Mouse (Mus musculus) left cerebral cortex, postnatal 4 days (tissue): ENCODE results near the gene Faim2. TPM values are rescaled to one million over a fixed set of nuclear protein-coding genes. Genes with fewer than 3 reads are reported as not detected.
A peak's percentile ranks its signal among the peaks of the same experiment; 100 is the strongest.

Source experiments
- DNase-seq: peaks from one replicate; pipeline ENCODE4 v3.0.0-alpha.2; 2022
- intact Hi-C: fragments of 180-260 bp; cut with DNase I; formaldehyde crosslinking; loops from one replicate; pipeline ENCODE4 v1.15.1; 2025
- total RNA-seq, 2 experiments: library from RNA; stranded (reverse); gene quantifications; 2 replicates each; pipeline ENCODE4 v1.2.3; 2021

Faim2 gene
- total RNA-seq, 2 experiments from 2014 or later: 53.6 to 65.1 TPM

DNA sequence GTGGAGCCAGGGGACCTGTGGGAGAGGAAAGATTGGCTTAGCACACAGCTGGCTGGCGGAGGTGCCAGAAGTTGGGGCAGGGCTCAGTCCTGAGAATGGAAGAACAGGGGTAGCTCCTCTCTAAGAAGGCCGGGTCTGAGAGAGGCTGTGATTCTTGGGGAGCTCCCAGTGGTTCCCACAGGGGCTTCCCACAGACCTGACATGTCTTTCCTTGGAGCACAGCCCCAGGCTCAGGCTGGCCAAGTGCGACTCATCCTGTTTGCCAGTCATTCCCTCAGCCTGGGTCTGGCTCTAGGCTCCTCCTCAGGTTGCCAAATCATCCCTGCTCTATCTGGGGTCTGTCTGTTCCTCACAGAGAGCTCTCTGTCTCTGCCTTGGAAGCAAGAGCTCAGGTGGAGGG is 17.3 kb downstream of the Faim2 start:
- intact Hi-C loops: no loop called here
- no peak for DNase-seq

DNA sequence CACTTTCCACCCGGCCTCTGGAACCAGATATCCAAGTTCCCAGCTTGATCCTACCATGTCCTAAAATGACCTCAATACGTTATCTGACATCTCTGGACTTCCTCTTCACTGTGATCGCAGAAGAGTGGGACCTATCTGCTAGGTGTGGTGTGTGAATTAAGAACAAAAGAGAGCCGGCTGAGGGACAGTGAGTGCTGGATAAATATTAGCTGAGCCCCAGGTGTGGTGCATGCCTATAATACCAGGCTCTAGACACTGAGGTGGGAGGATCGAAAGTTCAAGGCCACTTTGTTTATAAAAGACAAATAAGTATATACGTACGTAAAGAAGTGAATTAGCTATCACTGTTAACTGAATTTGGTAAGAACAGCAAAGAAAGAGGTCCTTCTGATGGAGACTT is 18.1 kb downstream of the Faim2 start:
- no peak for DNase-seq
- intact Hi-C loops: no loop called here

DNA sequence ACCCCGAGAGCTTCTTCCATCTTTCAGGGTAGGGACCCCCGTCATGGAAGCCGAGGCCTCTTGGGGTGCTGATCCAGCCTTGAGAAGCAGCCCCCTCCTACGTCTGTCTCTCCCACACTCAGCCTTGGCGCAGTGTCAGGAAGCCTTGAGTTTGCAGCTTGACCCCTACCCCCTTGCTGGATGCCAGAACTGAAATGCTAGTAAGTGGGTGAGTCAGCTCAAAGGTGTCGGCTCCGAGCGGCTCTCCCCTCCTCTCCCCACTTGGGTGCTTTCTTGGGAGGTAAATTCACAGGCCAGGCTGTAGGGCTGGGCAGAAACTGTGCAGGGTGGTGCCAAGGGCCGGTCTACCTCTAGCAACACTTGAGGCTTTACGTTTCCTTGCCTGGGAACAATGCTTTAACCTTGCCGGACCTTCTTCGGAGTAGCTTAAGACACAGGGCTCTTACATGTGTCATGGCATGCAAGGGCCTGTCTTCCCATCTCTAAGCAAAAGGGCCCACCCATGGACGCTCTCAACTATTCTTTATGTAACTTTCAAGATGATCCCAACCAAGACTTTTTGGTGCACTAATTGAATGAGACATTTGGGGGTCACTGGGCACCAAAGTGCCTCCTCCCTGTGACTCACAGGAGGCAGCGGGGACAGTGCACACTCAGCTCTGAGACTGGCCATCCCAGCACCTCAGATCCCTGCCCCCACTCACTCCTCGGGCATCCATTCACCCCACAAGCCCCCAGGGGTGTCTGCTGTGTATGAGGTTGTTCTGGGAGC is 22.5 kb downstream of the Faim2 start:
- DNase-seq: no peak
- intact Hi-C loops: no loop called here

DNA sequence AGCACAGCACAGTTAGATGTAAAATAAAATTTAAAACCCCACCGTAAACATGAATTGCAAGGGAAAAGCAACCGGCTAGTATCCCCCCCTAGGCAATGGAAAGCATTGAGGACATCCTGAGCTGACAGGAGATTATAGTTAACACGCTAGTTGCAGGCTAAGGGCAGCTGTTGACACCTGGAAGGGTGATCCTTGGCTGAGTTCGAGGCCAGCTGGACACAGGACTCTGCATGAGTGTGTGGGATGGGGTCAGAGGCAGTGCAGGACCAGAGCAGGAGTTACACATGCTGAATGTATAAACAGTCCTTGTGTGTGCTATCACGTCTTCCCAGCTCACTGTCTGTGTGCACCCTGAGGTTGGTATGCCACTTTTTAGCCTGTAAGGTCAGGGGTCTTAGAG is 24.7 kb downstream of the Faim2 start:
- intact Hi-C loops: loop anchor here (5.0 kb wide), 1 partner anchor 79 kb away; no protein-coding TSS in a partner anchor
- DNase-seq: no peak

DNA sequence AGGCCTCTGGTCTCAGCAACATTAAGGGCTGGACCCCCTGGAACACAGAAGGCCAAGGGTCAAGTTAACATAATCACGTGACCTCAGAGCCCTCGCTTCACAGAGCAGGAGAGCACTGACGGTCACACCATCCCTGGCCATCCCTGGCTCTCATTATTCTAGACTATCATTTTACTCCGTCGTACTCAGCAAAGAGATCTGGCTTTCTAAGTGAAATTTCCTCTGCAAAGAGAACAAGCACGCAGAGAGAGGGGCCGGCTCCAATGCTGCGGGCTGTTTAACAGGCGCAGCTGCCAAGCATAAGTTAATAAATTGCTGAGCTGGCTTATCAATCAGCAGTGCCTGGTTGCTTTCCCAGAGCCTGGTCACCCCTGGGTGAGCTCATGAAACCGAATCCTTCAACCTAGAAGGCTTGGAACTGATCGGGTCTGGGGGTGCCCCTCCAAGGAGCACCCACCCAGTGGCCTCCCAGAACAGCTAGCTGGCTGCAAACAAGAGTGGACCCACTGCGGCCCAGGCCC is 25.6 kb downstream of the Faim2 start:
- intact Hi-C loops: loop anchor here (5.0 kb wide), 1 partner anchor 80 kb away; no protein-coding TSS in a partner anchor
- DNase-seq: no peak

DNA sequence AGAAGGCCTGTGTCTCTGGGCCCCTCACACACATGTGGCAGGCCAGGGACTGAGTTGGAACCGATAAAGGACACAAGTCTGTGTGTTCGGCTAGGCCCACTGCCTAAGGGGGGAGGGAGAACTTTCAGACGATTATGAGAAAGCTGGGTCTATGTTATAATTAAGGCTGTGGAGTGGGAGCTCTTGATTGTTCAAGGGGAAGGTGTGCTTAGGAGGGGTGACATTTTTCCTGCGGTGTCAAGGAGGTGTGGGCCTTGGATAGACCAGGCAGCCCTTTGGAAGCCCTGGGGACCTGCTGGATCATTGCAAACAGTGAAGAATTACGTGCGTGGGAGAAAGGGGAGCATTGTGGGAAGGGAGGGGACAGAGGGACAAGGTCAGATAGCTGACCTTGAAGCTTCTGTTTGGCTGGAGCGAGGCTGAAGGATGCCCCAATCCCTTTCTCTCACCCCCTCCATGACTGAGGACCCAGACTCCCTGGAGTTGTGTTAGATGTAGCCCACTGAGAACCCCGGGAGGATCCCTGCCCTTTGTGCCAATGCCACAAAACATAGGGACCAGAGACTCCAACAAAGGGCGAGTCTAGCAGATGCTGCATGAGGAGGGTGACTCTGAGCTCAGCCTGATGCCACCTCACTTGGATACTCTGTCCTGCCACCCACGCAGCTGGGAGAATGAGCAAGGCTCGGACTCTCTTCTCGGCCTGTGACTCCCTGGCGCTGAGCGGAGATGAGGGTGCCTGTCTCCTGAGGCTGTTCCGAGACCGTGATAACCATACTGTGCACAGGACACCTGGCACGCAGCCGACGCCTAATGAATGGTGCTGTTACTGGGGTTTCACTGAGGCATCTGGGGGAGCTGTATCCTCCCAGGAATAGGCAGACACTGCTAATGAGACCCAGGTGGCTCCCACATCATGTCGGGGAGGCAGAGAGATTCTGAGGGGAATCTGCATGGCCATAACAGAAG is 26.4 kb downstream of the Faim2 start:
- DNase-seq: no peak
- intact Hi-C loops: loop anchor here (5.0 kb wide), 1 partner anchor 81 kb away; no protein-coding TSS in a partner anchor

DNA sequence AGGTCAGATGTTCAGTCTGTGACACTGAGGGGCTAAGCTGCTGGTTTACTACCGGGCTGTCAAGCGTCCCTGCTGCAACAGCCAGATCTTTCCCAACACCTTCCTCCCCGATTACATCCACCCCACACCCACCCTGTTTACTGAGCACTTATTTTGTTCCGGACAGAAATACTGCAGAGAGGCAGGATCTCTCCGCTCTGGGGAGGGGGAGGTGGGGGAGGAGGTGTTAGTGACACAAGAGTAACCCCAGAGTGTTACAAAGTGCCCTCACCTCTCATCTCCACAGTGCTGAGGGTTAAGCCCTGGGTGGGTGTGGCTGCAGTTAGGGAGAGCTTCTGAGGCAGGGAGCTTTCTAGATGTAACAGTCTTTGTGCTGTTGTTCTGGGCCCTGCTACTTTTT is 27.6 kb downstream of the Faim2 start:
- no peak for DNase-seq
- intact Hi-C loops: loop anchor here (5.0 kb wide), 1 partner anchor 82 kb away; no protein-coding TSS in a partner anchor

DNA sequence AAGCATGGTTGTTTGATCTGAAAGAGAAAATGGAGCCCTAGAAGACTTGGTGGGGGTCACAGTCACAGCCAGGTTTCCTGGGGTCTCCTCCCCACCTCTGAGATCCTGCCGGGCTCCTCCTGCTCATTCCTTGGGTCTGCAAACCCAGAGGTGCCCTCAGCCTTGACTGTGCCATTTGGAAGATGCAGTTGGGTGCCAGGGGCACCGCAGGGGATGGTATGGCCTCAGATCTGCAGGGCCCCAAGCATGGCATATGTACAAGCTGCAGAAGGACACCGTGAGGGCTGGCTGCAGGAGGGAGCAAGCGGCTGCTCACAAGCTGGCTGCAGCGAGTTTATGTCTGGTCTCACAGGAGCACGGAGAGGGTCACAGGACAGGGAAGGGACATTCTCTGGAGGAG is 28.2 kb downstream of the Faim2 start:
- intact Hi-C loops: loop anchor here (5.0 kb wide), 2 partner anchors 83 to 168 kb away; no protein-coding TSS in a partner anchor
- DNase-seq: peak; percentile 50

DNA sequence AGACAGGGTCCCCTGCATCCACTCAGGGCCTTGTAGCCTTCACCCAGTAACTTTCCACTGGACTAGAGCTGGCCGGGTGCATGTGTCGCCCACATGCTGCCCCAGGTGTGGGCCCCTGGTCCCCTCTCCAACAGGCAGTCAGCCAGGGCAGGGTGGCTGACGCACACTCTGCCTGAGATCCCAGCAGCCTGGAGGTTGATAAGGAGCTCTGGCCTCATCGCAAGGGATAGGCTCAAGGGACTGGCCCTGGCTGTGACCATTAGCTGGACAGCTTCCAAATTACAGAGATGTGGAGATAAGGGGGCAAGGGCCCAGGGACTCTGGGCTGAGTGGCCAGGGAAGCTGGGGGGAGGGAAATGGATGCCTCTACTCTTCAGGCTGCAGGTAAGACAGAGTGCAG is 29.2 kb downstream of the Faim2 start:
- intact Hi-C loops: loop anchor here (5.0 kb wide), 1 partner anchor 169 kb away; no protein-coding TSS in a partner anchor
- no peak for DNase-seq

DNA sequence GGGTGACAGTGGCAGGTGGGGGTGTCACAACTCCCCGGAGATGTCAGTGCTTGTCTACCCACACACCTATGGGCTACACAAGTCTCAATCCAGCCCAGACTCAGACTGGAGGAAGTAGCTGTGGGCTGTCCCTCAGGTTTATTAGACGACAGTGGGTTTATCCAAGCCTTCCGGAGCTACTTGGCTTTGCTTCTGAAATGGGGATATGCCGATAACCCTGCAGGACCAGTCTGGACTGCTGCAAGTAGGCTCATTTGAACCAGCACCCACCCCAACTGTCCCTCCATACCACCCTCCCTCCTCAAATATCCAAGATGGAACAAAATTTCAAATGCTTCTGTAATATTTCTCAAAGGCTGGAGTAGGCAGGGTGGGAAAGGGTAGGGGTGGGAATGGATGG is 29.6 kb downstream of the Faim2 start:
- no peak for DNase-seq
- intact Hi-C loops: loop anchor here (5.0 kb wide), 1 partner anchor 169 kb away; no protein-coding TSS in a partner anchor

DNA sequence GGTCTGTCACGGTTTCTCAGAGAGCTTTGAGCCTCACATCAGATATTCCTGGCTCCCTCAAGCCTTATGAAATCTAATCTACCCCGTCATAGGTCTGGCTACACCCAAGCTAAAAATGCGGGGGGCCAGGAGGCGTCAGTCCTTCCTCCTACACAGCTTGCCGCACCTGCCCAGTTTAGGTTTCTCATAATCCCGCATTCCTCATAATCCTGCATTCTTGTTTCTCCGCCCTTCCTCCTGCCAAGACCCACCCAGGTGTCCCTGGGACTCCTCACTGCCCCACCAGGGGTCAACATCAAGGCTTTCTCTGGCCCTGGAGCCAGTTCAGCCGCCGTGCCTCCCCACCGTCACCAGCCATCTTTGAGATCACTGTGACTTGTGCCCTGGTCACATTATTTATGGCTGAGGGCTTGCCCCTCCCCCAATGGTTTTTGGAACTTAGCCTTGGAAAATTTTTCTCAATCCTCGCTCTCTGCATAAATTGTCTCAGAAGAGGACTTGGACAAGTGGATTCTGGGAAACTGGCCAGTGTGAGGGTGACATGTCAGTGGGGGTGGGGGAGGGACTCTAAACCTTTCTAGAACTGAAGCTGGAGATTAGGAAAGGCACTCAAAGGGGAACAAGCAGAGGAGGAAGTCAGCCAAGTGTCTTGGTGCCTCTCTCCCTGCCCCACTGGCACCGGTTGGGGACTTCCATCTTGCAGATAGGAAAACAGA is 30.3 kb downstream of the Faim2 start:
- intact Hi-C loops: loop anchor here (5.0 kb wide), 1 partner anchor 170 kb away; no protein-coding TSS in a partner anchor
- peak; percentile 79 for DNase-seq

DNA sequence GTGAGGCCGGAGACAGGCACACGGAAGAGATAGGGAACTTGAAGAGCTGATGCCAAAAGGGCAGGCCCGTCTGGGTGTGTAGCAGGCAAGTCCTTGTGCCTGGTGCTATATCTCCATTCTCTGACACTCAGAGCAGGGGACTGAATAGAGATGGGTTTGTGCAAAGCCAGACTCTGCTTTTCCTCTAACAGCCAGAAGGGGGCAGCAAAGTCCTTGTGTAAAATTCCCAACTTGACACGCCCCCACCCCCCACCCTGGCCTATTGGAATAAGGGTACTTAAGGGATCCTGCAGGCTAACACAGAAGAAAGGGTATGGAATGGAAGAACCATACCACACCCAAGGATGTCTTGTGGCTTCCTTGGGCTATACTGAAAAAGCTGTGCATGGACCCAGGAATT is 30.9 kb downstream of the Faim2 start:
- peak; percentile 58 for DNase-seq
- intact Hi-C loops: loop anchor here (5.0 kb wide), 1 partner anchor 170 kb away; no protein-coding TSS in a partner anchor

DNA sequence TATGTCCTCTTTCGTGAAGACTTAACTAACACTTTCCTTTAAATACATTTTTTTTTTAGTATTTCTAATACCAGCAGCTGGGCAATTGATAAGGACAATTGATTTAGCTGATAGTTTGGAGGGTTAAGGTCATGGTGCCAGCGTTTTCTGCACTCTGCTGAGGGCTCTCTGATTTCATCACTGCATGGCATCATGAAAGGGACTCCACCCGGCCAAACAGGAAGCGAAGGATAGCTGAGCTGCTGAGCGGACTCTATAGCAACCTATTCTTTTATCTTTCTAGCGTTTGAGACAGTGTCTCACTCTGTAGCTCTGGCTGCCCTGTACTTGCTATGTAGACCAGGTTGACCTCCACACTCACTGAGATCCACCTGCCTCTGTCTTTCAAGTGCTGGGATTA is 43.2 kb downstream of the Faim2 start:
- DNase-seq: no peak
- intact Hi-C loops: no loop called here

DNA sequence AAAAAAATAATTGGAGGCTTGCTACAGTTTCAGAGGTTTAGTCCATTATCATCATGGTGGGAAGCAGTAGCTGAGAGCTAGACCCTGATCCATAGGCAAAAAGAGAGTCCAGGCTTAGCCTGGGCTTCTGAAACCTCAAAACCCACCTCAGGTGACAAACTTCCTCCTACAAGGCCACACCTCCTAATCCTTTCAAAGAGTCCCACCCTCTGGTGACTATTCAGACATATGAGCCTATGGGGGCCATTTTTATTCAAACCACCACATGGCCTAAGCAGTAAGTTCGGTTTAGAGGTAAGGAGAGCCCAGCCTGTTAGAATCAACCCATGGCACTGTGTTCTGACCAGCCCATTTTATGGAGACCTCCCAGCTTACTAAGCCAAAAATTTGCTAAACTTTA is 52.2 kb downstream of the Faim2 start:
- intact Hi-C loops: no loop called here
- no peak for DNase-seq

DNA sequence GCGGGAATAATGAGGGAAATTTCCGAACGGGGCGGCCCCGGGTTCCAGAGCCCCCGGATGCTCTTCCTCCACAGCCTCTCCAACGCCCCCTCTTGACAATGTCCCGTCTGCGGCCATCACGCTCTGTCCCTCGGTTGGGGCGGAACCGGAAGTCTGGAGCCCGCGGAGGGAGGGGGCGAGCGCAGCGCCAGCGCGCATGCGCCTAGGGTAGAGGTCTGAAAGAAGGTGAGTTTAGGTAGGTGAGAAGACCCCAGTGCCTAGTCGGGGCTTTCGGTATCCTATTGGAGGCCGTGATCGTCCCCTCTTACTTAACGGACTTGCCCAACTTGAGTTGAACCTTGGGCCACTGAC is 53.4 kb downstream of the Faim2 start, which contains the start of gene Bcdin3d:
TSS of gene Bcdin3d (minus strand) at position 155 of the 351 bp plus-strand sequence.
- intact Hi-C loops: no loop called here
- DNase-seq: peak; percentile 93

DNA sequence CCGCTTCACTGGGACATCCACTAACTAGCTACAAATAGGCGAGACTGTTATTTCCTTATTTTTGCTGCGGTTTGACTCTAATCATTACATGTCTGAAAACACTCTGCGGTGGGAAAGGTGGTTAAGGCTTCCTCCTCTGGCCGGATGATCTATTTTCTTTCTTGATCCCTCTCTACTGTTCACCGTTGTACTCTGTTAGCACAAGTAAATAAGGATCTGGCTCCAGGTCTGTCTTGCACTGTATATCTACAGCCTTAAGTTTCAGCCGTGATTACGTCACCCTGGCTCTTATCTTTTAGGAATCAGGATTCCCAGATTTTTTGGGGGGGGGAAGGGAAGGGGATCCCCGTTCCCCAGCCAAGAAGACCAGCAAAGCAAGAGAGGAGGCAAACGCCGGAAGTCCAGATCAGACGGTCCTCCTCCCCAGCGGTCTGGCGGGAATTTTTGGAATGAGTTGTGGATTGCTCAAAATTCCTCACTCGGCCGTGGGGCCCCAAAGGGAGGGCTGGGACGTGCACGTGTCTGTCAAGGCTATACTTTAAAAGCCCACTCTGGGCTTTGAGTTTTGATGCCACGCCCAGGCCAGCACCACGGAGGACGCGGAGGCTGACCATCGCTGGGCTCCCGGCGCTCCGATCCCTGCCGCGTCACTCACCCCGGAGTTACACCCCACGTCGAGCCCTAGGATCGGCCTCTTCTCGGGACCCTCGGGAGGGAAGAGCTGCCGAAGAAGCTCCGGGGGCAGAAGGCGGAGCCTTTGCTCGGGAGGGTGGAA is 54.0 kb downstream of the Faim2 start:
- peak; percentile 58 for DNase-seq
- intact Hi-C loops: no loop called here

DNA sequence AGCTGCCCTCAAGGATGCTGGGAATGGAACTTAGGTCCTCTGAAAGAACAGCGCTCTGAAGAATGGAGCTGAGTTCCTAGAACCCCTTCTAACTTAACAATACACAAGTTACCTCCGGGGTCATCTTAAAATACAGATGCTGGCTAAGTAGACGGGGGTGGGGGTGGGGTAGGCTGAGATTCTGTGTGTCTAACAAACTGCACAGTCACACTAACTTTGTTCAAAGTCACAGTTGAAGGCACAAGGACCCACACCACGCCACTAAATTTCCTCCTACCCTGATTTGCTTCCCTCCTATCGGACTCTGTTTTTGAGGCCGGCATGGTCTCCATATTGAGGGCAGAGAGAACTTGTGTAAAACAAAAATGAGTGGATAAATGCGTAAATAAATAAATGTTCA is 55.0 kb downstream of the Faim2 start:
- DNase-seq: no peak
- intact Hi-C loops: no loop called here

DNA sequence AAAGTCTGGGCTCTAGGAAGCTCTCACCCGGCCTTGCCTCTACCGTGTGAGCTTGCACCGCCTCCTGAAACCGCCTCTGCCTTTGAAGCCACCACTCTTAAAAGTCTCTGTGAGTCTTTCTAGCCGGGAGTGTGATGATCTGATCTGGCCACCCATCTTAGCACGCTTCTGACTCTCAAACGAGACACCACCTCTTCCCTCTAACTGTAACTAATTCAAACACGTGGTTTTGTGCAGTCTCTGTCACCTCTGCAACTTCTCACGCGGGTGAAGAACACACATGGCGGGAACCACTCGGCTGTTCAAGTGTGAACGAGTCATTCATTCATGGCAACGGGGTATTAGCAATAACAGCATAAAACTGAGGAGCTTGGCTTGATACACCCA is 56.3 kb downstream of the Faim2 start:
- intact Hi-C loops: no loop called here

DNA sequence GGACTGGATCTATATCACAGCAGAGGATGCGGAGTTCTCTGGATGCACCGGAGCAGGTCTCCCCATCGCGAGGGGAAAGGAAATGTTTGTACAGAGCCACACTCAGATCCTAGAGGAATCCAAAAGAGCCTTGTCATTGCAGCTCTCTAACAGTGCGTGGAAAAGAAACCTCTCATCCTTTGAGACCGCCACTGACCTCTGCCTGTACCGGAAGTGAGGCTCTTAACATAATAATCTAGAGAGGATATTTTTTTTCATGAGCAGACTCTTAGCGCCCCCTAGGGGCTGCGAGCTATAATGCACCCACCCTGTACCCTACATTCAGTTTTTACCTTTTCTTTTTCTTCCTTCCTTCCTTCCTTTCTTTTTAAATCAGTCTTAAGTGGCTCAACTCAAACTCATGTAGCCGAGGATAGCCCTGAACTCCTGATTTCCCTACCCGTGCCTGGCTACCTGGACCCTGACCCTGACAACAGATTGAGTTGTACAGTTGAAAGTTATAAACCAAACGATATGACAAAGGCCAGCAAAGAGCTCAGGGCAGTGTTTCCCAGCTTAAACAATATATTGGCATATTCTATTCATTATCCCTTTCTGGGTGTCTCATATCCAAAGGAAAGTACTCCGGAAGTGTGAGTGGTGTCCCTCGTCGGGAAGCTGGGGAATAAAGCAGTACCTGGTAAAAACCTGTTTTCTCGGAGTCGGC is 56.8 kb downstream of the Faim2 start:
- peak; percentile 67 for DNase-seq
- intact Hi-C loops: no loop called here

More for the DNA sequence above, 56.3 kb downstream of the Faim2 start:
- DNase-seq: no peak
